Mouse (Mus musculus) limb, embryonic 11.5 days (tissue): ENCODE measurements at regions not wholly inside any gene's neighbourhood (a gene's known extent, or its start where the extent isn't known, plus 50 kb on each side); places are given as distances from the start of the nearest gene placed in this dataset.

ENCODE experiments used
- ATAC-seq: fragments of 200-750 bp; cut with Nextera tagmentation; 2 replicates; pipeline ENCODE4 v1.8.0; 2017; ENCODE audit warnings: low read depth; ENCODE audit not compliant: insufficient number of reproducible peaks, low FRiP score, low TSS enrichment
- DNase-seq: peaks from one replicate; pipeline ENCODE4 v3.0.0-alpha.2; 2015; ENCODE audit warnings: low spot score
- H3K27ac ChIP-seq: fragments of 300-500 bp; sonication (generic); replicated peaks from 2 replicates; pipeline ENCODE4 v1.5.1; 2014; ENCODE audit warnings: low read depth, mild to moderate bottlenecking, low read length
- H3K27me3 ChIP-seq: fragments of 300-500 bp; sonication (generic); 2 replicates; pipeline ENCODE4 v1.6.1; 2014; ENCODE audit warnings: mild to moderate bottlenecking, low read length, mixed read lengths; ENCODE audit not compliant: control insufficient read depth, insufficient read depth
- H3K36me3 ChIP-seq: fragments of 300-500 bp; sonication (generic); 2 replicates; pipeline ENCODE4 v1.6.1; 2014; ENCODE audit warnings: mild to moderate bottlenecking, low read length, moderate library complexity, mixed read lengths; ENCODE audit not compliant: control insufficient read depth, insufficient read depth
- H3K4me1 ChIP-seq: fragments of 300-500 bp; sonication (generic); 2 replicates; pipeline ENCODE4 v1.6.1; 2014; ENCODE audit warnings: low read length, mixed read lengths; ENCODE audit not compliant: control insufficient read depth, insufficient read depth
- H3K4me2 ChIP-seq: fragments of 300-500 bp; sonication (generic); 2 replicates; pipeline ENCODE4 v1.6.1; 2014; ENCODE audit warnings: low read depth, mild to moderate bottlenecking, moderate library complexity; ENCODE audit not compliant: severe bottlenecking
- H3K4me3 ChIP-seq: fragments of 300-500 bp; sonication (generic); 2 replicates; pipeline ENCODE4 v1.5.1; 2014; ENCODE audit warnings: low read depth, low read length
- H3K9ac ChIP-seq: fragments of 300-500 bp; sonication (generic); 2 replicates; pipeline ENCODE4 v1.6.1; 2014; ENCODE audit warnings: mild to moderate bottlenecking, low read length
- H3K9me3 ChIP-seq: fragments of 300-500 bp; sonication (generic); 2 replicates; pipeline ENCODE4 v1.6.1; 2016; ENCODE audit warnings: low read length; ENCODE audit not compliant: control insufficient read depth
- WGBS: fragments of 180-500 bp; shearing (Covaris S2); extraction: QIAGEN DNeasy Blood & Tissue Kit; methylation state at CpG from one replicate; pipeline ENCODE4 v1.1.7; 2014; 5-methylcytosine and 5-hydroxymethylcytosine counted together

- 29% methylated on average over 2 of the region's 2 CpGs for WGBS
- Histone ChIP-seq H3K27ac (no peak overlapping the region), H3K27me3 (no peaks in the 10 kb centered on the region), H3K9ac (no peak overlapping the region), H3K9me3 (no peaks in the 10 kb centered on the region), H3K4me1 (no peaks in the 10 kb centered on the region), H3K36me3 (no peaks in the 10 kb centered on the region), H3K4me2 (no peak overlapping the region), H3K4me3 (no peak overlapping the region)
- DNase-seq, result no peak
- ATAC-seq, result no peak; the same call in 1 of the 2 replicates
Measured at GRCm38 (mm10) chr3:41857446-41857845, 115.0 kb downstream of the D3Ertd751e start.

GRCm38 (mm10) chr3:41862674-41863073 is 120.3 kb downstream of the D3Ertd751e start:
- Histone ChIP-seq H3K4me2 (no peak overlapping the region), H3K36me3 (no peaks in the 10 kb centered on the region), H3K4me3 (no peak overlapping the region), H3K9ac (no peak overlapping the region), H3K27me3 (no peaks in the 10 kb centered on the region), H3K4me1 (no peaks in the 10 kb centered on the region), H3K9me3 (no peaks in the 10 kb centered on the region), H3K27ac (no peak overlapping the region)
- ATAC-seq, result no peak
- no peak for DNase-seq

GRCm38 (mm10) chr3:41908952-41909351 is 166.5 kb downstream of the D3Ertd751e start:
- no peak for ATAC-seq

GRCm38 (mm10) chr3:41913190-41913589 is 170.8 kb downstream of the D3Ertd751e start:
- H3K4me2 ChIP-seq, result no peak overlapping the region
- H3K4me1 ChIP-seq, result no peaks in the 10 kb centered on the region
- DNase-seq (no peak), ATAC-seq (no peak)
- no peak overlapping the region for H3K4me3 ChIP-seq
- no peaks in the 10 kb centered on the region for H3K27me3 ChIP-seq
- no peaks in the 10 kb centered on the region for H3K9me3 ChIP-seq
- 93% methylated on average over 2 of the region's 2 CpGs for WGBS
- H3K9ac ChIP-seq, result no peak overlapping the region
- no peaks in the 10 kb centered on the region for H3K36me3 ChIP-seq
- H3K27ac ChIP-seq, result no peak overlapping the region

More at GRCm38 (mm10) chr3:41908952-41909351, 166.5 kb downstream of the D3Ertd751e start:
- no peaks in the 10 kb centered on the region for H3K9me3 ChIP-seq
- no peaks in the 10 kb centered on the region for H3K4me1 ChIP-seq
- no peak overlapping the region for H3K4me2 ChIP-seq
- WGBS, result 84% methylated on average over 6 of the region's 6 CpGs
- no peaks in the 10 kb centered on the region for H3K27me3 ChIP-seq
- no peak overlapping the region for H3K9ac ChIP-seq
- no peak overlapping the region for H3K4me3 ChIP-seq
- no peaks in the 10 kb centered on the region for H3K36me3 ChIP-seq
- no peak for DNase-seq
- H3K27ac ChIP-seq, result no peak overlapping the region

- Histone ChIP-seq H3K36me3 (no peaks in the 10 kb centered on the region), H3K27me3 (no peaks in the 10 kb centered on the region), H3K4me2 (no peak overlapping the region), H3K4me1 (no peaks in the 10 kb centered on the region), H3K4me3 (no peak overlapping the region), H3K9ac (no peak overlapping the region), H3K27ac (no peak overlapping the region), H3K9me3 (no peaks in the 10 kb centered on the region)
- 50% methylated on average over 4 of the region's 4 CpGs for WGBS
- ATAC-seq (no peak), DNase-seq (no peak)
Measured at GRCm38 (mm10) chr3:41939843-41940242, 197.4 kb downstream of the D3Ertd751e start.

GRCm38 (mm10) chr3:41942964-41943363 is 200.6 kb downstream of the D3Ertd751e start:
- no peak for ATAC-seq

GRCm38 (mm10) chr3:41949404-41949803 is 207.0 kb downstream of the D3Ertd751e start:
- 48% methylated on average over 2 of the region's 2 CpGs for WGBS
- Histone ChIP-seq H3K9me3 (no peaks in the 10 kb centered on the region), H3K4me3 (no peak overlapping the region), H3K4me1 (no peaks in the 10 kb centered on the region), H3K4me2 (no peak overlapping the region), H3K9ac (no peak overlapping the region), H3K36me3 (no peaks in the 10 kb centered on the region), H3K27ac (no peak overlapping the region), H3K27me3 (no peaks in the 10 kb centered on the region)
- DNase-seq, result peak; percentile 51
- ATAC-seq, result peak; percentile 70; the same call in 1 of the 2 replicates

More at GRCm38 (mm10) chr3:41942964-41943363, 200.6 kb downstream of the D3Ertd751e start:
- no peak overlapping the region for H3K9ac ChIP-seq
- WGBS, result 66% methylated on average over 6 of the region's 6 CpGs
- H3K27ac ChIP-seq, result no peak overlapping the region
- H3K27me3 ChIP-seq, result no peaks in the 10 kb centered on the region
- no peak overlapping the region for H3K4me2 ChIP-seq
- H3K36me3 ChIP-seq, result no peaks in the 10 kb centered on the region
- no peaks in the 10 kb centered on the region for H3K9me3 ChIP-seq
- no peak overlapping the region for H3K4me3 ChIP-seq
- no peak for DNase-seq
- no peaks in the 10 kb centered on the region for H3K4me1 ChIP-seq

- Histone ChIP-seq H3K4me2 (no peak overlapping the region), H3K27me3 (no peaks in the 10 kb centered on the region), H3K27ac (peak overlapping the region; percentile 32), H3K9ac (no peak overlapping the region), H3K4me1 (peaks cover 6% of the 10 kb centered on the region; the same call in 1 of the 2 replicates), H3K4me3 (no peak overlapping the region), H3K36me3 (no peaks in the 10 kb centered on the region), H3K9me3 (no peaks in the 10 kb centered on the region)
- DNase-seq, result peak; percentile 85
- peak; percentile 79 for ATAC-seq
- WGBS, result 14% methylated on average over 3 of the region's 3 CpGs
Measured at GRCm38 (mm10) chr3:41957385-41957784, 215.0 kb downstream of the D3Ertd751e start.

GRCm38 (mm10) chr3:41960209-41960608 is 217.8 kb downstream of the D3Ertd751e start:
- H3K4me1 ChIP-seq, result peaks cover 6% of the 10 kb centered on the region; the same call in 1 of the 2 replicates
- H3K4me3 ChIP-seq, result no peak overlapping the region
- H3K27me3 ChIP-seq, result no peaks in the 10 kb centered on the region
- ATAC-seq (no peak), DNase-seq (no peak)
- no peak overlapping the region for H3K9ac ChIP-seq
- H3K36me3 ChIP-seq, result no peaks in the 10 kb centered on the region
- H3K9me3 ChIP-seq, result no peaks in the 10 kb centered on the region
- 37% methylated on average over 2 of the region's 2 CpGs for WGBS
- H3K27ac ChIP-seq, result no peak overlapping the region
- no peak overlapping the region for H3K4me2 ChIP-seq
